Mouse (Mus musculus) small intestine, adult 2 months (tissue): ENCODE data around the gene Phactr3. TPM values are rescaled to one million over a fixed set of nuclear protein-coding genes. Genes with fewer than 3 reads are reported as not detected.

Experiments used
- H3K27ac ChIP-seq: fragments of 200-500 bp; 2 replicates; pipeline ENCODE4 v1.5.1; 2012; ENCODE audit warnings: low read depth, low read length, control low read depth, inconsistent platforms; ENCODE audit not compliant: insufficient read depth
- H3K27me3 ChIP-seq: fragments of 200-500 bp; 2 replicates; pipeline ENCODE4 v1.6.1; 2012; ENCODE audit warnings: mild to moderate bottlenecking, moderate library complexity, low read length, inconsistent platforms; ENCODE audit not compliant: control insufficient read depth, insufficient read depth
- H3K36me3 ChIP-seq: fragments of 200-500 bp; 2 replicates; pipeline ENCODE4 v1.6.1; 2012; ENCODE audit warnings: mild to moderate bottlenecking, low read length, control low read depth, inconsistent platforms; ENCODE audit not compliant: control insufficient read depth, insufficient read depth
- H3K4me1 ChIP-seq: fragments of 200-500 bp; 2 replicates; pipeline ENCODE4 v1.6.1; 2012; ENCODE audit warnings: low read length, inconsistent platforms, mixed read lengths; ENCODE audit not compliant: control insufficient read depth, insufficient read depth, insufficient read length
- H3K4me3 ChIP-seq: fragments of 200-500 bp; 2 replicates; pipeline ENCODE4 v1.5.1; 2012; ENCODE audit warnings: low read depth, mild to moderate bottlenecking, control low read depth, inconsistent platforms, low read length, moderate library complexity
- CTCF ChIP-seq: fragments of 200-500 bp; IDR thresholded peaks from 2 replicates; pipeline ENCODE4 v1.5.1; 2012; ENCODE audit warnings: low read depth, mild to moderate bottlenecking, control low read depth, inconsistent platforms, low read length, moderate library complexity, mixed read lengths; ENCODE audit not compliant: insufficient replicate concordance, insufficient read length; ENCODE audit errors: extremely low read depth
- POLR2A ChIP-seq: fragments of 200-500 bp; IDR thresholded peaks from 2 replicates; pipeline ENCODE4 v1.6.1; 2012; ENCODE audit warnings: low read depth, mild to moderate bottlenecking, control low read depth, inconsistent platforms, low read length, moderate library complexity
- WGBS: fragments of 180-500 bp; shearing (Covaris S2); methylation state at CpG from one replicate; pipeline ENCODE4 v1.1.7; 2018; 5-methylcytosine and 5-hydroxymethylcytosine counted together
- polyA plus RNA-seq: library from polyadenylated mRNA; depleted of rRNA; stranded (reverse); fragments of >200 nt; gene quantifications from 2 replicates; pipeline ENCODE4 v1.2.3, GENCODE M21; 2012

Phactr3 gene
- polyA plus RNA-seq, 1 experiment, result 0.10 TPM

DNA sequence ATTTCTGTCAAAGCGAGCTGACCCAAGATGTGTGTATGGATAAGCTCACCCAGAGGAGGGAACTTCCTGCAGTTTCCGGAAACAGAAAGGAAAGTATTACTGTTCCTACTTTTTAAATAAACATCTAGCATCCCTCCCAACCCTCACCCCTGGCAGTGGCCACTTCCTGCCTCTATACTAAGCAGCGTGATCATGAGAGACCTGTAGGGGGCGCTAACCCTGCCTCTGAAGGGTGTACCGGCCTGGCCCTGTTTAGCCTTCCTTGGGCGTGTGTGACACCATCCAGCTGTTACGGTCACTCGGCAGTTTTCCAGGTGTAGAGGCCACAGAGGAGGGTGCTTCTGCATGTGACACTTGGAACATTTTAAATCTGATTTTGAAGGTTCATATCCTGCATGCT is 128.5 kb downstream of the Phactr3 start:
- Histone ChIP-seq H3K27ac (no peak overlapping the region), H3K27me3 (no peaks in the 10 kb centered on the region), H3K36me3 (no peaks in the 10 kb centered on the region), H3K4me3 (no peak overlapping the region), H3K4me1 (no peaks in the 10 kb centered on the region)
- TF ChIP-seq POLR2A, result no peak
- WGBS, result 55% methylated on average over 8 of the region's 8 CpGs

DNA sequence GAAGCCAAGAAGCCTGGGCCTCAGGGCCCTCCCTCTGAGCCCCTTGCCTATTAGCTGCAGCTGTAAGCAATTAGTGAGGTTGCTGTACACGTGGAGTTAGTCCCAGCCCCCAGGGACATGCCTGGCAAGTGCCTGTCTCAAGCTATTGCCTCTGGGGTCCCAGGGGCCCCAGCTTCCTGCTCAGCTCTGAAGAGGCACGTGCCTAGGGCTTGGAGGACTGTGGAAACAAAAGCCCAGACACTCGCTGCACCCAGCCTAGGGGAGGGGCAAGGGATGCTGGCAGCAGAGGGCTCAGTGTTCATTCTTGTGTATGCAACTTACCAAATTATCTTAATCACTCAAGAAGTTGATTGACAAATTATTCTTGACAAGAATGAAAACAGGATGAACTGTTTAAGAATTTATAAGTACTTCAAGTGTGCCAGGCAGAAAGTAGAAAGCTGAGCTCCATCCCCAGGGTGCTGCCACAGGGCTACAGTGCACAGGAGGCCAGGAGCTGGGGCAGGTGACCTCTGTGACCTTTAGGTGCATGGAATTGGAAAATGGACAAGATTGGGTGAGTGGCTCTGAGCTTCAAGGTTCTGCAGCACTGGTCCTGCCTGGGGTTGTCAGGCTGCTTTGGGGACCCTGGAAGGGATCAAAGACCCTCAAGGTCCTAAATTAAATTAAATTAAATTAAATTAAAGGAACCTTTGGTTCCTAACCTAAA is 138.5 kb downstream of the Phactr3 start:
- no peaks in the 10 kb centered on the region for H3K36me3 ChIP-seq
- no peaks in the 10 kb centered on the region for H3K4me1 ChIP-seq
- no peak overlapping the region for H3K4me3 ChIP-seq
- no peaks in the 10 kb centered on the region for H3K27me3 ChIP-seq
- no peak overlapping the region for H3K27ac ChIP-seq
- no peak for TF ChIP-seq POLR2A
- no peak for TF ChIP-seq CTCF
- WGBS, result 3% methylated on average over 3 of the region's 3 CpGs

DNA sequence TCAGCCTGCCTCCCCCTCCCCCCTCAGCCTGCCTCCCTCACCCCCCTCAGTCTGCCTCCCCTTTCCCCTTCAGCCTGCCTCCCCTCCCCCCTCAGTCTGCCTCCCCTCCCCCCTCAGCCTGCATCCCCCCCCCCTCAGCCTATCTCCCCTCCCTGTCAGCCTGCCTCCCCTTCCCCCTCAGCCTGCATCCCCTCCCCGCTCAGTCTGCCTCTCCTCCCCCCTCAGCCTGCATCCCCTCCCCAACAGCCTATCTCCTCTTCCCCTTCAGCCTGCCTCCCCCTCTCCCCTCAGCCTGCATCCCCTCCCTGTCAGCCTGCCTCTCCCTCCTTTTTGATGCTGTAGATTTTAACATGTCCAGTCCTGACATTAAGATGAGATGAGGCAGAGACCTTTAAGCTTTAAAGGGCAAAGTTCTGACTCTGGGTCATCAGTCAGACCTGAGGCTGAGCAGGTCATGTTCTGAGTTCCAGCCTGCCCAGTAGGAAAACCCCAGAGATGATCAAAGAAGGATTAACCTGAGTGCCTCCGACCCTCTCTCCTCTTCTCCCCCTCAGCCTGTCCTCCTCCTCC is 139.3 kb downstream of the Phactr3 start:
- Histone ChIP-seq H3K27ac (no peak overlapping the region), H3K4me1 (no peaks in the 10 kb centered on the region), H3K4me3 (no peak overlapping the region), H3K36me3 (no peaks in the 10 kb centered on the region), H3K27me3 (no peaks in the 10 kb centered on the region)
- TF ChIP-seq CTCF (no peak), POLR2A (no peak)
- 6% methylated on average over 1 of the region's 2 CpGs for WGBS

DNA sequence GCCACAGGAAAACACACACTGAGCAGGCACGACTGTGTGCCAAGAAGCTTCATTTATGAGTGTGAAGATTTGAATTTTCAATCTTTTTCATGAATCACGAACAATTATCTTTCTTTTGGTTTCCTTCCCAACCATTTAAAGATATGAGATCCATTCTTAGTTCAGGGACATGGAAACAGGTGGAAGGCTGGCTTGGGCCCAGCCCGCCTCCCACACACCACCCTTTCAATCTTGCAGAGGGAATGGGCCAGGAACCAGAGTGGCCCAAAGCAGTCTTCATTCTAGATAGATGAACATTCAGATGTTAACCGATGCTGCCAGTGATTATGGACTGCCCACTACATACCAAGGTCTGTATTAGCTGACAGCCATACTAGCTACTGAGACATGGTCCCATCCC is 144.3 kb downstream of the Phactr3 start:
- 74% methylated on average over 4 of the region's 4 CpGs for WGBS
- no peak overlapping the region for H3K4me3 ChIP-seq
- TF ChIP-seq POLR2A (no peak), CTCF (no peak)
- H3K36me3 ChIP-seq, result no peaks in the 10 kb centered on the region
- no peak overlapping the region for H3K27ac ChIP-seq
- H3K4me1 ChIP-seq, result no peaks in the 10 kb centered on the region
- no peaks in the 10 kb centered on the region for H3K27me3 ChIP-seq

DNA sequence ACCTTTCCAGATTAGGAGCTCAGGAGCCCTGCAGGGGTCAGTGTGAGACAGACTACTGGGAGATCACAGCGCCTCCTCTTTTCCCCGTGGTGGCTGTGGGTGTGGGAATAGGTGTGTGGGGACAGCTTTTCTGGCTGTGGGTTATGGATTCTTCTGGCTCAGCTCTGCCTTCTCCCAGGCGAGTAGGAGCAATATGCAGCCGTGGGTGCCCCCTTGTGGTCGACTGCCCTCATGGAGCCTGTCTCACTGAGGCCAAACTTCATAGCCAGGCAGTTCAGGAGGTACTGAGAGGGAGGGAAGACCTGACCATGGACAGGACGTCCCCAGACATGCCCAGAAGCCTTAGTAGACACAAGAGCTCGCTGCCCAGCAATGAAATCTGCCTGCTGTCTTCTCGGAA is 145.6 kb downstream of the Phactr3 start:
- H3K4me1 ChIP-seq, result no peaks in the 10 kb centered on the region
- H3K27me3 ChIP-seq, result no peaks in the 10 kb centered on the region
- no peak overlapping the region for H3K4me3 ChIP-seq
- peak; percentile 65; the same call in 1 of the 2 replicates for TF ChIP-seq CTCF
- TF ChIP-seq POLR2A, result no peak
- no peak overlapping the region for H3K27ac ChIP-seq
- 5% methylated on average over 8 of the region's 8 CpGs for WGBS
- H3K36me3 ChIP-seq, result no peaks in the 10 kb centered on the region

DNA sequence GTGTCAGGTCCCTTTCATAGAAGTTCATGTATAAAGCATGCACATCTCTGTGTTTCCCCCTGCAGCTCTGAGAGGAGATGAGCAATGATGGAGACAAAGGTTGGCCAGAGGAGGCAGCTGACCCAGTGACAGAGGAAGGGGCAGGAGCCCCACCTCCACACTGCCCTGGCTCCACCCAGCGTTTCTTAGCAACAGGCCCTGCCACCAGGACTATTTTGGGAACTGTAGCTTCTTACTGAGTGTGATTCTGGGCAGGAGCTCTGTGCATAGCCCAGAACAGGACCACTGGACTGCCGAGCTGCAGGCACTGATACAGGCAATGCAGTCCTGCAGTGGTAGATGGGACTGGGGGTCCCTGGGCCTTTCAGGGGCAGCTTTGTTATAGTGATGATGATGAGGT is 146.7 kb downstream of the Phactr3 start:
- Histone ChIP-seq H3K36me3 (no peaks in the 10 kb centered on the region), H3K27ac (no peak overlapping the region), H3K27me3 (no peaks in the 10 kb centered on the region), H3K4me3 (no peak overlapping the region), H3K4me1 (no peaks in the 10 kb centered on the region)
- WGBS, result 20% methylated on average over 2 of the region's 2 CpGs
- no peak for TF ChIP-seq CTCF
- no peak for TF ChIP-seq POLR2A

DNA sequence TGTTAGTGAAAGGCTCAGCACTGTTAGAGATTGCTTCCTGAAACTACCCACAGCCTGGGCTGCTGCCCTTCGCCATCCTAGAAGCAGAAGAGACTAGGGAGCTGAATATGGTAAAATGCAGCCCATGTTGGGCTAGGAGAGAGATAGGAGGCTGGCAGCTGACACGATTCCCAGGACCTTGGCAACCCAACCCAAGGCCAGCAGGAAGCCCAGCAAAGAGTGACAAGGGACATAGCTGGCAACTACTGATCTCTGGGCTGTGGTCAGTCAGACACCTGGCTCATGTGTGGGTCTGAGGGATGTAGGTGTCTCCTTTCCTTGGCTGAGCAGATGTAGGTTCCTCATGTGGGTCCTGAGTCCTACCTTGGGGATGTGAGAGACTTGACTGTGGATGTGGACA is 152.0 kb downstream of the Phactr3 start:
- no peak overlapping the region for H3K27ac ChIP-seq
- H3K4me1 ChIP-seq, result no peaks in the 10 kb centered on the region
- H3K4me3 ChIP-seq, result no peak overlapping the region
- H3K36me3 ChIP-seq, result no peaks in the 10 kb centered on the region
- TF ChIP-seq POLR2A (no peak), CTCF (no peak)
- 66% methylated on average over 2 of the region's 2 CpGs for WGBS
- no peaks in the 10 kb centered on the region for H3K27me3 ChIP-seq

DNA sequence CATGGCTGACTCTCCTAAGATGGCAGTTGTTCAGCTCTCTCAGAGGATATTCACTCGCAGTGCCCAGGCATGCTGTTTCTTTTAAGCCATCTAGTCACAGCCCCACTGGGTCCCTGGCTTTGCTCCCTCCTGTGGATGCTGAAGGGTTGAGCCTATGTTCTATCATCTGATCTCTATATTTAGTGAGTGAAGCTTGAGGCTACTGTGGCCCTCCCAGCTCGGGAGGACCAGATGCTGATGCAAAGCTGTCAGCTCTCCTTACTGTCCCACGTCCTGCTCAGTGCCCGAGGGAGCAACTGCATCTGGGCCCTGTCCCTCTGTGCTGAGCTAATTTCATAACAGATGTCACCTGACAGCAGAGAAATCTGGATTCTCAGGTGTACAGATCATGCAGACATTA is 153.6 kb downstream of the Phactr3 start:
- TF ChIP-seq POLR2A (no peak), CTCF (no peak)
- H3K4me1 ChIP-seq, result no peaks in the 10 kb centered on the region
- no peaks in the 10 kb centered on the region for H3K36me3 ChIP-seq
- 60% methylated on average over 4 of the region's 4 CpGs for WGBS
- no peaks in the 10 kb centered on the region for H3K27me3 ChIP-seq
- H3K27ac ChIP-seq, result no peak overlapping the region
- no peak overlapping the region for H3K4me3 ChIP-seq
